Comparison of ENCODE assay signal across 8 mouse cellular contexts in the genomic region with DNA sequence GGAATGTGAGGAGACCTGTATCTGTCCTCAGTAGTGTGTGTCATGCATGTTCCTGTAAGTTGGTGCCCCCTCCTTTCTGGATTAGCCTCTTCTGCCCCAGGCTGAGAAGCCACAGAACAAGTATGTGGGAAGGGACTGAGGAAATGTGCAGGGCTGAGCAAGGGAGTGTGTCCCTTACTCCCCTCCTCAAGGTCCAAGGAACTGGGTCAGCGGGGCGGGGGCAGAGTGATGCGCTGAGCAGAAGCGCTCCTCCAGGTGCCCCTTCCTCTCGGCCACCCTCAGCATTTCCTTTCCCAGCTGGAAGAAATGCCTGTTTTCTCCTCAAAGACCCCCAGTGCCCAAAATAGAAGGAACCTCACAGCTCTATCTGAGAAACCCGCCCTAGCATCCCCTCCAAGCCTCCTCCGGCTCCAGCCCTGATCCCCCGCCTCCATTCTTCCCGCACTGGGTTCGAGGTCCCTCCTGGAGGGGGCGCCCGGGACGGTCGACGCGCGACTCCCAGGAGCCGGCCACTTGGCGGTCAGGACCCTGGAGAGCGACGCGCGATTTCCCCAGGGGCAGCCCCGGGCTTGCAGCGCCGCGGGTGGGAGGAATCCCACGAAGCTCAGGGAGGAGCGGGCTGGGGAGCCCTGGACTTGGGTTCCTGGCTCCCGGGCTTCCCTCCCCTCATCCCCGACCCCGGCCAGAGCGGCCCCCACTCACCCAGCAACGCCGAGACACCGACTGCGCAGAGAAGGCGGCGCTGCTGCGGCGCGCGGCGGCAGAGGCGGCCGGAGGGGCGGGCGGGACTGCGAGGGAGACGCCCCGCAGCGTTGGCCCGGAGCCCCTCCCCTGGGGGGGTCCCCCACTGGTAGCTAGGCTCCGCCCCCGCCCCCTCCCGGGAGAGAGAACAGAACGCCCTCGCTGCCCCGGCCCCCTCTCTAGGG. TPM values are rescaled to one million over a fixed set of nuclear protein-coding genes. Genes with fewer than 3 reads are reported as not detected.
DNase-seq lines count a peak whose midpoint lies in the region; ATAC-seq lines count a peak whose summit lies in the region.

No protein-coding gene starts in this region.

- H3K9ac ChIP-seq in embryonic facial prominence, embryonic 14.5 days (ENCODE audit: low read depth, low read length) = peak overlapping the region; percentile 37

- H3K4me1 ChIP-seq in embryonic facial prominence, embryonic 14.5 days (ENCODE audit: control insufficient read depth, insufficient read depth, low read length) = peaks cover 11% of the 10 kb centered on the region; the same call in 1 of the 2 replicates
- peaks cover 36% of the 10 kb centered on the region for H3K4me1 ChIP-seq in hindbrain, embryonic 10.5 days (replicated peaks)

- peak; percentile 42; the same call in 1 of the 2 replicates for ATAC-seq in embryonic facial prominence, embryonic 14.5 days (ENCODE audit: low read depth)
- no peak for ATAC-seq in monocyte, adult 5-6 weeks (replicated peaks; ENCODE audit: insufficient number of reproducible peaks, low FRiP score, low TSS enrichment, poor library complexity, severe bottlenecking)

- peak; percentile 69 for DNase-seq in CD4-positive helper T cell, adult 2 months (ENCODE audit: low read depth, low spot score)
- peak; percentile 85 for DNase-seq in Muller cell, postnatal 12 days (ENCODE audit: inconsistent ontology term)
- DNase-seq in embryonic facial prominence, embryonic 14.5 days (ENCODE audit: low spot score) = no peak
- peak; percentile 70 for DNase-seq in hindbrain, embryonic 10.5 days (ENCODE audit: low spot score)
- DNase-seq in layer of hippocampus, postnatal 36 days = peak; percentile 80
- peak; percentile 77 to 79 for DNase-seq in lung, postnatal 4 days
- DNase-seq in right cerebral cortex, postnatal 14 days = peak; percentile 73

- H3K27me3 ChIP-seq in embryonic facial prominence, embryonic 14.5 days (replicated peaks; ENCODE audit: control insufficient read depth, insufficient read depth, low read length) = peaks cover 39% of the 10 kb centered on the region
- H3K27me3 ChIP-seq in hindbrain, embryonic 10.5 days (ENCODE audit: insufficient read depth, poor library complexity, severe bottlenecking) = peaks cover 81% of the 10 kb centered on the region

- no peak overlapping the region for H3K27ac ChIP-seq in embryonic facial prominence, embryonic 14.5 days (replicated peaks; ENCODE audit: low read depth, low read length)
- H3K27ac ChIP-seq in hindbrain, embryonic 10.5 days = peak overlapping the region; percentile 76

- H3K9me3 ChIP-seq in embryonic facial prominence, embryonic 14.5 days (ENCODE audit: control insufficient read depth, low read length) = no peaks in the 10 kb centered on the region
- no peaks in the 10 kb centered on the region for H3K9me3 ChIP-seq in hindbrain, embryonic 10.5 days

- WGBS in embryonic facial prominence, embryonic 14.5 days = 0% methylated on average over 17 of the region's 59 CpGs
- WGBS in hindbrain, embryonic 10.5 days = 2% methylated on average over 58 of the region's 59 CpGs

- peak overlapping the region; percentile 97 for H3K4me2 ChIP-seq in embryonic facial prominence, embryonic 14.5 days (ENCODE audit: low read depth, low read length)

- no peaks in the 10 kb centered on the region for H3K36me3 ChIP-seq in embryonic facial prominence, embryonic 14.5 days (ENCODE audit: control insufficient read depth, insufficient read depth, low read length)
- H3K36me3 ChIP-seq in hindbrain, embryonic 10.5 days = no peaks in the 10 kb centered on the region

- H3K4me3 ChIP-seq in embryonic facial prominence, embryonic 14.5 days (ENCODE audit: low read depth, low read length) = peak overlapping the region; percentile 47
- H3K4me3 ChIP-seq in hindbrain, embryonic 10.5 days = peak overlapping the region; percentile 57

RNA-seq across cellular contexts. Expression of gene Hpca, which starts 1.1 kb away (rescaled TPM):
- 3.6 and 4.9 TPM in 2 replicates for polyA plus RNA-seq in embryonic facial prominence, embryonic 14.5 days (2014; fragmentation: Nextera tagmentation; extraction: Ambion mirVana)
- polyA plus RNA-seq in hindbrain, embryonic 10.5 days (2016; fragmentation: Nextera tagmentation; extraction: Ambion mirVana) = 2.6 and 4.7 TPM in 2 replicates
- 1,000 to 10,000 TPM; 2,384 to 2,720 TPM for total RNA-seq in layer of hippocampus, postnatal 36 days (2021)
- total RNA-seq in monocyte, adult 5-6 weeks (2017) = not detected in 3 replicates

RNA-seq across cellular contexts. Expression of gene Tmem54, which starts 15.4 kb away (rescaled TPM):
- 6.9 and 8.4 TPM in 2 replicates for polyA plus RNA-seq in embryonic facial prominence, embryonic 14.5 days (2014; fragmentation: Nextera tagmentation; extraction: Ambion mirVana)
- 2.5 and 5.1 TPM in 2 replicates for polyA plus RNA-seq in hindbrain, embryonic 10.5 days (2016; fragmentation: Nextera tagmentation; extraction: Ambion mirVana)
- total RNA-seq in layer of hippocampus, postnatal 36 days (2021) = not detected
- total RNA-seq in monocyte, adult 5-6 weeks (2017) = not detected in 3 replicates

RNA-seq across cellular contexts. Expression of gene Fndc5, which starts 16.0 kb away (rescaled TPM):
- 28.4 and 29.1 TPM in 2 replicates for polyA plus RNA-seq in embryonic facial prominence, embryonic 14.5 days (2014; fragmentation: Nextera tagmentation; extraction: Ambion mirVana)
- 0.72 and 1.8 TPM in 2 replicates for polyA plus RNA-seq in hindbrain, embryonic 10.5 days (2016; fragmentation: Nextera tagmentation; extraction: Ambion mirVana)
- 10 to 100 TPM; 76.2 to 78.0 TPM for total RNA-seq in layer of hippocampus, postnatal 36 days (2021)
- total RNA-seq in monocyte, adult 5-6 weeks (2017) = 0.32 TPM in 1 of 3 replicates, not detected in the others

Comparison
In these comparisons a context has a peak if more than half of its experiments do, and no peak if none do; other contexts are left out.
1. RNA of gene Hpca, which starts 1.1 kb away (total RNA-seq): 2,384 to 2,720 TPM in layer of hippocampus, postnatal 36 days; not detected in monocyte, adult 5-6 weeks; every median in the first group is over 1,000 times any median in the second.
2. RNA of gene Fndc5, which starts 16.0 kb away (total RNA-seq): 76.2 to 78.0 TPM in layer of hippocampus, postnatal 36 days; 0.32 TPM in monocyte, adult 5-6 weeks; every median in the first group is over 10 times any median in the second.